Mouse (Mus musculus) neutrophil, adult 65 days (primary cell): ENCODE measurements around the gene Lin7c. TPM values are rescaled to one million over a fixed set of nuclear protein-coding genes. Genes with fewer than 3 reads are reported as not detected.

Source experiments
- total RNA-seq: library from RNA; stranded (reverse); gene quantifications from 2 replicates; pipeline ENCODE4 v1.2.4, GENCODE M21; 2023

Gene Lin7c
- 81.8 and 91.1 TPM in 2 replicates for total RNA-seq

GRCm38 (mm10) chr2:109890597-109890996 is at the start of gene Lin7c:
TSS of gene Lin7c (plus strand) at chr2:109890853.

GRCm38 (mm10) chr2:109917496-109918413 is 27.1 kb downstream of the Lin7c start, which contains the start of gene Lgr4:
TSS of gene Lgr4 (plus strand) at chr2:109917647.

Other genes with a start within 250 kb of the Lin7c start
- not detected in 2 replicates for gene Bdnf, start 216.2 kb upstream of the Lin7c start, total RNA-seq
- gene Lgr4, start 26.8 kb downstream of the Lin7c start, total RNA-seq = 1.7 and 1.9 TPM in 2 replicates
- gene Ccdc34, start 127.0 kb downstream of the Lin7c start, total RNA-seq = 9.1 and 9.3 TPM in 2 replicates